Mouse (Mus musculus) heart, embryonic 16.5 days (tissue): Measurements from ENCODE around the gene Slc25a41. TPM values are rescaled to one million over a fixed set of nuclear protein-coding genes. Genes with fewer than 3 reads are reported as not detected.

Source experiments
- ATAC-seq: fragments of 200-750 bp; cut with Nextera tagmentation; replicated peaks from 2 replicates; pipeline ENCODE4 v1.8.0; 2017; ENCODE audit warnings: moderate number of reproducible peaks; ENCODE audit not compliant: insufficient read depth, low FRiP score; ENCODE audit errors: extremely low read depth
- H3K27ac ChIP-seq: fragments of 300-500 bp; sonication (generic); 2 replicates; pipeline ENCODE4 v1.5.1; 2014; ENCODE audit warnings: mild to moderate bottlenecking, low read length, control low read depth, moderate library complexity
- H3K27me3 ChIP-seq: fragments of 300-500 bp; sonication (generic); 2 replicates; pipeline ENCODE4 v1.6.1; 2014; ENCODE audit warnings: low read length, mixed read lengths; ENCODE audit not compliant: control insufficient read depth, insufficient read depth
- H3K36me3 ChIP-seq: fragments of 300-500 bp; sonication (generic); 2 replicates; pipeline ENCODE4 v1.6.1; 2014; ENCODE audit not compliant: control insufficient read depth, insufficient read depth
- H3K4me1 ChIP-seq: fragments of 300-500 bp; sonication (generic); 2 replicates; pipeline ENCODE4 v1.6.1; 2014; ENCODE audit warnings: low read length, mixed read lengths; ENCODE audit not compliant: control insufficient read depth, insufficient read depth
- H3K4me2 ChIP-seq: fragments of 300-500 bp; sonication (generic); 2 replicates; pipeline ENCODE4 v1.6.1; 2014; ENCODE audit warnings: low read depth, mild to moderate bottlenecking, control low read depth, low read length
- H3K4me3 ChIP-seq: fragments of 300-500 bp; sonication (generic); 2 replicates; pipeline ENCODE4 v1.5.1; 2014; ENCODE audit warnings: mild to moderate bottlenecking, control low read depth, low read length
- H3K9ac ChIP-seq: fragments of 300-500 bp; sonication (generic); 2 replicates; pipeline ENCODE4 v1.6.1; 2014; ENCODE audit warnings: low read length, control low read depth
- H3K9me3 ChIP-seq: fragments of 300-500 bp; sonication (generic); replicated peaks from 2 replicates; pipeline ENCODE4 v1.6.1; 2016; ENCODE audit warnings: low read length; ENCODE audit not compliant: control insufficient read depth
- WGBS: fragments of 180-500 bp; shearing (Covaris S2); extraction: QIAGEN DNeasy Blood & Tissue Kit; methylation state at CpG from one replicate; pipeline ENCODE4 v1.1.7; 2014; 5-methylcytosine and 5-hydroxymethylcytosine counted together
- polyA plus RNA-seq: library from polyadenylated mRNA; unstranded; fragments of >200 nt; fragmentation: Nextera tagmentation; extraction: Ambion mirVana; gene quantifications from 2 replicates; pipeline ENCODE4 v1.2.1, GENCODE M21; 2015

The Slc25a41 gene
- polyA plus RNA-seq, 1 experiment from 2014 or later = not detected

DNA sequence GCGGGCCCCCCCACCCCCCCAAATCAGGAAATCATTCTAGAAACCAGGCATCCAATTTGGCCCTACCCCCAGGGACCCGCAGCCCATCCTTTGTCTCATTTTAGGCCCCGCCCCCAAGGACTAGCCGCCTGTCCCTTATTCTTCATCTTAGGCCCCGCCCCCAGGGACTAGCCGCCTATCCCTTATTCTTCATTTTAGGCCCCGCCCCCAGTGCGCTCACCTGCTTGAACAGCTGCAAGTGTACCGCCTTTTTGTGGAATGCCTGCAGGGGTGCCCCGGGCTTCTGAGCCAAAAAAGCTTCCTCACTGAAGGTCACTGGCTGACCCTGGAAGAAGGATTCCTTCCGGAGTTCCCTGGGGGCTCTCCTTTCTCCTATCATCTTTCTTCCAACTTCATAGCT lies 29.2 kb upstream of the Slc25a41 start:
- Histone ChIP-seq H3K36me3 (no peaks in the 10 kb centered on the region), H3K4me1 (0 out of 2 replicates have a peak, but pooled peaks cover 2% of the 10 kb centered on the region), H3K27me3 (peaks cover 20% of the 10 kb centered on the region), H3K4me3 (no peak overlapping the region), H3K9me3 (no peaks in the 10 kb centered on the region), H3K27ac (no peak overlapping the region), H3K4me2 (no peak overlapping the region), H3K9ac (no peak overlapping the region)
- no peak for ATAC-seq
- 3% methylated on average over 11 of the region's 11 CpGs for WGBS

DNA sequence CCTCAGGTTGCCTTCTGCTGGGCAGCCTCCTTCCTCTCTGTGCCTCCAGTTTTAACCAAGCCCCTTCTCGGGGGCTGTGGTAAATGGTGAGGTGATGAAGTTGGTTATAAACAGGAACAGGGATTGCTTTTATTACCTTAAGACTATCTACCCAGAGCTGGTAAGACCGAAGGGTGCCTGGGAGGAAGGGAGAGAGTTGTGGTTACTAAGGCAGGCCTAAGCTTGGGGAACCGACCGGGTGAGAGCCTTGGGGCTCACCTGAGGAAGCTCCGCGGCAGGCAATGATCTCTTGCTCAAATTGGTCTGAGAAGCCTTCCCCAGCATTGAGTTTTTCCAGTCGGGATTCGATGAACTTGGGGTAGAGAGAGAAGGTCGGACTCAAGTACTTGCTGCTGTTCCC lies 28.8 kb upstream of the Slc25a41 start:
- Histone ChIP-seq H3K27me3 (peaks cover 20% of the 10 kb centered on the region), H3K4me2 (no peak overlapping the region), H3K9ac (no peak overlapping the region), H3K4me3 (no peak overlapping the region), H3K9me3 (no peaks in the 10 kb centered on the region), H3K27ac (no peak overlapping the region), H3K4me1 (0 out of 2 replicates have a peak, but pooled peaks cover 2% of the 10 kb centered on the region), H3K36me3 (no peaks in the 10 kb centered on the region)
- no peak for ATAC-seq
- 15% methylated on average over 9 of the region's 9 CpGs for WGBS

DNA sequence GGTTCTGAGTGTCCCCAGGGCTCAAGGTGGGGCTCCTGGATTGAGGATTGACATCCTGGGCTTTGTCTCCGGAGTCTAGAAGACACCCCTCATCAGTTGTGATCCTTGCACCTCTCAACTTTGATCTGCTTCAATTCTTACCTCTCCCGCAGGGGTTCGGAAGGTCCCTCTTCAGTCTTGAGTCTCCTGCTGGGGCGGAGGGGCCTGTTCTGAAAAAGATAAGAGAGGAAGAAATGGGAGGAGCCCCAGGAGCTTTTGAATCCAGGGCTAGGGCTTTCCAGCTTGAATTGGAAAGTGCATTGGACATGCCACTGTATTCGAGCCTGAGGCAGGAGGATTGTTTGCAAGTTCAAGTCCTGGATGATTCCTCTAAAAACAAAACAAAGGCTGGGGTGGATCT lies 25.5 kb upstream of the Slc25a41 start:
- Histone ChIP-seq H3K36me3 (no peaks in the 10 kb centered on the region), H3K4me1 (peaks cover 2% of the 10 kb centered on the region; the same call in 1 of the 2 replicates), H3K4me2 (no peak overlapping the region), H3K9ac (no peak overlapping the region), H3K27me3 (peaks cover 35% of the 10 kb centered on the region), H3K27ac (no peak overlapping the region), H3K9me3 (no peaks in the 10 kb centered on the region), H3K4me3 (no peak overlapping the region)
- ATAC-seq = no peak
- 42% methylated on average over 5 of the region's 5 CpGs for WGBS

DNA sequence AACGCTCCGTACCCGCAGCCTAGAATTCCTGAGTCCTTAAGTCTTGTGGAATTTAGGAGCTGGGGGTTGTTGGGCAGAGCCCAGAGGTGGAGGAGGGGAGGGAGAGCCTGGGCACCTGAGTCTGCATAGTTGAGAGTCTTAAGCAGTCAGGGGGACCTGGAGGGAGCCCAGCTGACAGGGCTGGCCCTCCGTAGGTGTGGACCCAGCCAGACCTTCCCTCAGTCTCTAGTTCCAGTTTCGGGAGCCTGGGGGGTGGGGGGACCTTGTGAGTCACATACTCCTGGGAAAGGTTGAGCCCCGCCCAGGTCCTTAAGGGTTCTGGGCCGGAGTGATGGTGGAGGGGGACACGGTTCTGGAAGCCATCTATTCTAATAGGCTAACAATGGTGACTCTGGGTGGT lies 21.6 kb upstream of the Slc25a41 start:
- Histone ChIP-seq H3K4me2 (no peak overlapping the region), H3K27ac (no peak overlapping the region), H3K27me3 (peaks cover 31% of the 10 kb centered on the region), H3K9ac (no peak overlapping the region), H3K9me3 (no peaks in the 10 kb centered on the region), H3K36me3 (no peaks in the 10 kb centered on the region), H3K4me1 (peaks cover 14% of the 10 kb centered on the region), H3K4me3 (no peak overlapping the region; the same call in 1 of the 2 replicates)
- ATAC-seq = no peak
- WGBS = 17% methylated on average over 8 of the region's 8 CpGs

DNA sequence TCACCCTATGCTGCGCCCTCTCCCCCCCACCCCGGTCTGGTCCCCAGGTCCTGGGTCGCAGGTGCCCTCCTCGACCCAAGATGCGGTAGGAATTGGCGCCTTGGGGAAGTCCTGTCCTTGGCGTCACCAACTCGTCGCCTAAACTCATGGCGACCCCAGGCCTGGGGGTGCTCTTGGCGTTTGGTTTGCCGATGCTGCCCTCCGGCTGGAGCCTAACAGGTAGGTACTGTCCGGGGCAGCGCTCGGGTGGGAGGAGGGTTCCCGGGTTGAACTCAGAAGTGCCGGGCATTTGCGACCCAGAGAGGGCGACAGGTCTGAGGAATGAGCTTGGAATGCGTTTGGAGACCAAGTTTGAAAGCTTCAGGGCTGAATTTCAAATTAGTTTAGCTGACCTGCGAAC lies 21.1 kb upstream of the Slc25a41 start:
- no peaks in the 10 kb centered on the region for H3K36me3 ChIP-seq
- H3K4me3 ChIP-seq = peak overlapping the region; percentile 44
- 0 out of 2 replicates have a peak overlapping the region, but pooled peaks have one; percentile 6 for H3K9ac ChIP-seq
- H3K4me2 ChIP-seq = peak overlapping the region; percentile 57
- H3K4me1 ChIP-seq = peaks cover 17% of the 10 kb centered on the region
- H3K27ac ChIP-seq = no peak overlapping the region
- H3K27me3 ChIP-seq = peaks cover 31% of the 10 kb centered on the region
- 3% methylated on average over 22 of the region's 22 CpGs for WGBS
- no peak for ATAC-seq
- no peaks in the 10 kb centered on the region for H3K9me3 ChIP-seq

DNA sequence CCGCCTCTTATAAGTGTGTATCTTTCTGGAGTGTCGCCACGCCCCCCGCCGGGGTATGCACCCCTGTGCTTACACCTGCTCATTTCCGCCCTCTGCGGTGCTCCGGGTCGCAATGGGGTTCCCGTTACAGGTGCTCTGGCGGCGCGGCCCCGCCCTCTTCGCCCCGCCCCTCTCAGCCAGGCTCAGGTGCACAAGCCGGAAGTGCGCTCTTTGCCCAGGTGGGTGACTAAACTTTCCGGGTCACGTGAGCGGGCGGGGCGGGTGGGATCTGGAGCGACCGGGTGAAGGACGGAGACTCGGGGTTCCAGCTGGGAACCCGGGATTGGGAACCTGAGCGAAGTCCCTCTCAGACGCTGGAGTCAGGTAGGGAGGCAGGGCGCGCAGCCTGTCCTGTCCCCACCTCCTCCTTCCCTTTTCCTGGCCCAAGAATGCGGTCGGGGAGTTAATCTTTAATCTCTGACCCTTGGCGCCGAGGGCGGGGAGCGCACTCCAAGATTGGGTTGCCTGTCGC lies 20.6 kb upstream of the Slc25a41 start:
- Histone ChIP-seq H3K4me3 (peak overlapping the region; percentile 44), H3K4me2 (peak overlapping the region; percentile 57), H3K9me3 (no peaks in the 10 kb centered on the region), H3K4me1 (peaks cover 17% of the 10 kb centered on the region), H3K27ac (no peak overlapping the region), H3K36me3 (no peaks in the 10 kb centered on the region), H3K9ac (0 out of 2 replicates have a peak overlapping the region, but pooled peaks have one; percentile 6), H3K27me3 (peaks cover 31% of the 10 kb centered on the region)
- WGBS = 2% methylated on average over 39 of the region's 39 CpGs
- no peak for ATAC-seq

DNA sequence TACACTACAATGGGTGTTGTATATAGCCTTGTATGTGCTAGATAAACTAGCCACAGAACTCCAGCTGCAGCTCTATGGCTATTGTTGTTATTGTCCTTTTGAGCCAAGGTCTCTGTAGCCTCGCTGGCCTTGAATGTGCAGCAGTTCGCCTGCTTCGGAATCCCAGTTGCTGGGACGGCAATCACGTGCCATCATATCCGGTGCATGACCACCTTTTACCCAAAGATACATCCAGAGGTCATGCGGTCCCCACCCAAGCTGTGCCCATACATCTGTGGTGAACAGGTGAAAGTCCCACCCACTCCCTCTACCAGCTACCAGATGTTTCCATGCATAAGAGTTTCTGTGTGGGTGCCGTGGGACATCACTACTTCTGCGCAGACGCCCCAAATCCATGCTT lies 19.6 kb upstream of the Slc25a41 start:
- H3K27me3 ChIP-seq = peaks cover 24% of the 10 kb centered on the region
- no peak overlapping the region for H3K27ac ChIP-seq
- H3K36me3 ChIP-seq = no peaks in the 10 kb centered on the region
- ATAC-seq = no peak
- WGBS = 34% methylated on average over 10 of the region's 10 CpGs
- H3K4me2 ChIP-seq = peak overlapping the region; percentile 79
- no peaks in the 10 kb centered on the region for H3K9me3 ChIP-seq
- no peak overlapping the region for H3K4me3 ChIP-seq
- H3K9ac ChIP-seq = peak overlapping the region; percentile 63; the same call in 1 of the 2 replicates
- peaks cover 17% of the 10 kb centered on the region for H3K4me1 ChIP-seq

DNA sequence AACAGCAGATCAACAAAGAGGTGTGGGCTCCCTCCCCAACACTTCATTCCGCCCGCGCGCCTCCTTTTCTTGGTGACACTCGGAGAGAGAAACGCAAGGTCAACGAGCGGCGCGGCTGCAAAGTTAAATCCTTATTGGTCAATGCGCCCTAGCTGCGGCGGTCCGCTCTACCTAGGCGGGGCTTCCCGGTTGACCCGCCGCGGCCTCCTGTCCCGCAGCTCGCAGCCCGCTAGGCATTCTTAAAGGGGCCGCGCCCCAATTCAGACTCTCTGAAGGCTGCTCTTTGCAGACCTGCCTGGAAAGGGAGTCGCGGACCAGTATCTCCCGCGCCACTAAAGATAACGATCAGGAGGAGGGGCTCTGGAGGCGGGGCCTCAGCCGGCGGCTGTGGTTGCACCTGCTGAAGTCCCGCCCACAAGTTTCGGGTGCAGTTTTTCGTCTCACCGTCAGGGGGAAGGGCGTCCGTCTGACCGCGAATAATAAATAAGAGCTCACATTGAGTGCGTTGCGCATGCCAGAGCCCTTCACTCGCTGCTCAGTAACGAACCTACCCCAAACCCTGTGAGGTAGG lies 18.9 kb upstream of the Slc25a41 start:
- no peaks in the 10 kb centered on the region for H3K36me3 ChIP-seq
- ATAC-seq = peak; percentile 88
- peak overlapping the region; percentile 79 for H3K4me2 ChIP-seq
- no peaks in the 10 kb centered on the region for H3K9me3 ChIP-seq
- H3K4me1 ChIP-seq = peaks cover 17% of the 10 kb centered on the region
- H3K27ac ChIP-seq = peak overlapping the region; percentile 87
- H3K27me3 ChIP-seq = peaks cover 22% of the 10 kb centered on the region
- peak overlapping the region; percentile 89 for H3K4me3 ChIP-seq
- under 1% methylated on average over 44 of the region's 44 CpGs for WGBS
- peak overlapping the region; percentile 93 for H3K9ac ChIP-seq

DNA sequence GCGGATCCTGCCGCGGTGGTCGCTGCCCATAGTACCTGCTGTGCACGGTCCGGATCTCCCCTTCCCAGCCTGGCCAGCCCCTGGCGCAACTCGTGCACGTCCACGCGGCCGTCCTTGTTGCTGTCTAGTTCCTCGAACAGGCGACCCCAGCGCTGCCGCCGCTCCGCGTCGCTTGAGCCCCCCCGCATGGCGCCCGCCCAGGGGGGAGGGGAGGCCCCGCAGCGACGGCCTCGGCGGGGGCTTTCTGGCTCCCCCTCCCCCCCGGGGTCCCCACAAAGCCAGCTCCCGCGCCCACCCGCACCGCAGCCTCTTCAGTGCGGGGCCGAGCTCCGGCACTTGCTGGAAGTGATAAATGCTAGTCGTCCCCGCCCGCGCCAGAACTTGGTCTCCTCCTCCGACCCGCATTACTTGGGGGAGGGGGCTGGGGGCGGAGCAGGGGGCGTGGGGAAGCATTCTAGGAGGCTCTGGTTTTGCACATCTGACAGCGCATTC lies 18.1 kb upstream of the Slc25a41 start, which contains the start of gene Slc25a23:
Slc25a23 (minus strand) TSS at position 378 of the 492 bp plus-strand sequence.
- ATAC-seq = peak; percentile 79
- H3K9me3 ChIP-seq = no peaks in the 10 kb centered on the region
- H3K27ac ChIP-seq = peak within 1 kb of the TSS; percentile 87
- peak within 1 kb of the TSS; percentile 89 for H3K4me3 ChIP-seq
- WGBS = under 1% methylated on average over 39 of the region's 45 CpGs
- peaks cover 22% of the 10 kb centered on the region for H3K27me3 ChIP-seq
- peak within 1 kb of the TSS; percentile 93 for H3K9ac ChIP-seq
- H3K4me2 ChIP-seq = peak within 1 kb of the TSS; percentile 79
- 0 out of 2 replicates have a peak, but pooled peaks cover 4% of the 10 kb centered on the region for H3K36me3 ChIP-seq
- peaks cover 17% of the 10 kb centered on the region for H3K4me1 ChIP-seq
